Mouse (Mus musculus): ENCODE results near the gene Vwa8. TPM values are rescaled to one million over a fixed set of nuclear protein-coding genes. Genes with fewer than 3 reads are reported as not detected.

Gene Vwa8
- total and polyA plus RNA-seq, 3 experiments: 12.4 to 17.5 (median 15.9) TPM

- Histone ChIP-seq H3K4me1 (ENCODE audit: control insufficient read depth in 1 of 2, insufficient read depth in 2 of 2) (peaks cover 5 to 22% of the 10 kb centered on the region in 2 experiments; a peak in 3 of 4 replicates), H3K79me2 (replicated peaks; ENCODE audit: control insufficient read depth, extremely low read depth, insufficient read depth, poor library complexity, severe bottlenecking) (no peaks in the 10 kb centered on the region), H3K4me3 (replicated peaks in 1 of 3; ENCODE audit: low read depth in 2 of 3, low read length in 2 of 3, poor library complexity in 1 of 3) (no peak overlapping the region), H3K9ac (ENCODE audit: insufficient read depth, low read depth) (no peak overlapping the region), H3K9me3 (replicated peaks; ENCODE audit: low read length) (no peaks in the 10 kb centered on the region), H3K4me2 (ENCODE audit: insufficient read depth, low read depth, poor library complexity, severe bottlenecking) (no peak overlapping the region), H3K27ac (ENCODE audit: insufficient read depth, low read depth) (no peak overlapping the region), H3K27me3 (replicated peaks) (no peaks in the 10 kb centered on the region), H3K36me3 (replicated peaks in 1 of 2; ENCODE audit: control insufficient read depth in 1 of 2, insufficient read depth in 1 of 2, low read length in 1 of 2) (peaks cover 0 to 20% of the 10 kb centered on the region in 2 experiments)
- TF ChIP-seq JUN (IDR thresholded peaks at IDR 0.05; ENCODE audit: insufficient read depth, low read depth, low read length) (no peak), NELFE (IDR thresholded peaks at IDR 0.05; ENCODE audit: low read depth, low read length) (no peak), JUND (conservative IDR thresholded peaks at IDR 0.05; ENCODE audit: low read depth, low read length) (no peak), BHLHE40 (IDR thresholded peaks at IDR 0.05; ENCODE audit: low read depth, low read length) (no peak), POLR2A (IDR thresholded peaks at IDR 0.05; ENCODE audit: low read depth, low read length) (no peak), SIN3A (IDR thresholded peaks at IDR 0.05; ENCODE audit: low read length) (no peak), ZC3H11A (IDR thresholded peaks at IDR 0.05; ENCODE audit: low read depth, low read length) (no peak)
- in situ Hi-C loops (cut with MboI; ENCODE audit: low pct_ligation_motif_present, low pct_unique_long_range_greater_than_20kb, low sequenced_read_pairs) (no loop called here), dilution Hi-C loops (cut with MboI; ENCODE audit: extremely low pct_ligation_motif_present, extremely low pct_unique_long_range_greater_than_20kb, low sequenced_read_pairs) (no loop called here)
- DNase-seq (ENCODE audit: extremely low read depth): no peak
Observed at GRCm38 (mm10) chr14:79118457-79118856, 269.6 kb downstream of the Vwa8 start.

DNA sequence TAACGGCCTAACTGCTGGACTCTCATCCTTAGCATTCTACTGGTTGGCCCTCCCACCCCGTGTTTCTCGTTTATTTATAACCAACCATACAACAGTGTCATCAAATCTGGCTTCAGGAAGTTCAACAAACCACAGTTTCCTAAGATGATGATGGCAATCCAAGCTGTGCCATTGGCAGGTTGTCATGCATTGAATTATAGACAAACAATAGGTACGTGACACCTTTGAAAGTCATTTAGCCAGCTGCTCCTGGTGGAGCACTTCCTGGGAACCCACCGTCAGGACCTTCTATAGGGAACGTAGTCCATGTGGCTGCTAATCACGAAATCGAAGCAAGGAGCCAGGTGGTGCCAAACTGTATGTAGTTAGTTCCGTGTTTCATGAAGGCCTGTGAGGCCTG is 270.5 kb downstream of the Vwa8 start:
- Histone ChIP-seq H3K79me2 (replicated peaks; ENCODE audit: control insufficient read depth, extremely low read depth, insufficient read depth, poor library complexity, severe bottlenecking) (no peaks in the 10 kb centered on the region), H3K27ac (ENCODE audit: insufficient read depth, low read depth) (no peak overlapping the region), H3K27me3 (replicated peaks) (no peaks in the 10 kb centered on the region), H3K4me3 (replicated peaks in 1 of 3; ENCODE audit: low read depth in 2 of 3, low read length in 2 of 3, poor library complexity in 1 of 3) (no peak overlapping the region), H3K9ac (ENCODE audit: insufficient read depth, low read depth) (no peak overlapping the region), H3K4me1 (ENCODE audit: control insufficient read depth in 1 of 2, insufficient read depth in 2 of 2) (peaks cover 9 to 31% of the 10 kb centered on the region in 2 experiments), H3K9me3 (replicated peaks; ENCODE audit: low read length) (no peaks in the 10 kb centered on the region), H3K4me2 (ENCODE audit: insufficient read depth, low read depth, poor library complexity, severe bottlenecking) (no peak overlapping the region), H3K36me3 (replicated peaks in 1 of 2; ENCODE audit: control insufficient read depth in 1 of 2, insufficient read depth in 1 of 2, low read length in 1 of 2) (peaks cover 0 to 15% of the 10 kb centered on the region in 2 experiments)
- in situ Hi-C loops (cut with MboI; ENCODE audit: low pct_ligation_motif_present, low pct_unique_long_range_greater_than_20kb, low sequenced_read_pairs) (no loop called here), dilution Hi-C loops (cut with MboI; ENCODE audit: extremely low pct_ligation_motif_present, extremely low pct_unique_long_range_greater_than_20kb, low sequenced_read_pairs) (no loop called here)
- TF ChIP-seq SMC3 (IDR thresholded peaks at IDR 0.05; ENCODE audit: low read depth, low read length): no peak
- no peak for TF ChIP-seq IRF4 (IDR thresholded peaks at IDR 0.05; ENCODE audit: low read depth, low read length)
- no peak for TF ChIP-seq MAX (IDR thresholded peaks at IDR 0.05; ENCODE audit: low read length)
- no peak for TF ChIP-seq TCF12 (IDR thresholded peaks at IDR 0.05; ENCODE audit: low read depth, low read length)
- no peak for TF ChIP-seq GABPA (IDR thresholded peaks at IDR 0.05; ENCODE audit: insufficient replicate concordance, low read depth, low read length)
- TF ChIP-seq PAX5 (IDR thresholded peaks at IDR 0.05; ENCODE audit: low read length): no peak
- TF ChIP-seq TBP (conservative IDR thresholded peaks at IDR 0.05; ENCODE audit: low read depth, low read length): no peak
- TF ChIP-seq POLR2AphosphoS2 (IDR thresholded peaks at IDR 0.05; ENCODE audit: low read depth, low read length): no peak
- no peak for TF ChIP-seq ZC3H11A (IDR thresholded peaks at IDR 0.05; ENCODE audit: low read depth, low read length)
- TF ChIP-seq KAT2A (IDR thresholded peaks at IDR 0.05; ENCODE audit: insufficient replicate concordance, low read length): no peak
- no peak for TF ChIP-seq MEF2A (IDR thresholded peaks at IDR 0.05; ENCODE audit: borderline replicate concordance, low read depth, low read length)
- TF ChIP-seq NRF1 (IDR thresholded peaks at IDR 0.05; ENCODE audit: low read depth, low read length): no peak
- no peak for TF ChIP-seq JUND (conservative IDR thresholded peaks at IDR 0.05; ENCODE audit: low read depth, low read length)
- TF ChIP-seq MAFK (IDR thresholded peaks at IDR 0.05; ENCODE audit: insufficient replicate concordance, low read length): no peak
- TF ChIP-seq SIN3A (IDR thresholded peaks at IDR 0.05; ENCODE audit: low read length): no peak
- no peak for TF ChIP-seq UBTF (IDR thresholded peaks at IDR 0.05; ENCODE audit: low read depth, low read length)
- no peak for TF ChIP-seq RAD21 (IDR thresholded peaks at IDR 0.05; ENCODE audit: low read depth, low read length)
- no peak for DNase-seq (ENCODE audit: extremely low read depth)

Data from CH12.LX (cell line).